Mouse (Mus musculus): ENCODE results near the gene Sh3yl1.

The Sh3yl1 gene

DNA sequence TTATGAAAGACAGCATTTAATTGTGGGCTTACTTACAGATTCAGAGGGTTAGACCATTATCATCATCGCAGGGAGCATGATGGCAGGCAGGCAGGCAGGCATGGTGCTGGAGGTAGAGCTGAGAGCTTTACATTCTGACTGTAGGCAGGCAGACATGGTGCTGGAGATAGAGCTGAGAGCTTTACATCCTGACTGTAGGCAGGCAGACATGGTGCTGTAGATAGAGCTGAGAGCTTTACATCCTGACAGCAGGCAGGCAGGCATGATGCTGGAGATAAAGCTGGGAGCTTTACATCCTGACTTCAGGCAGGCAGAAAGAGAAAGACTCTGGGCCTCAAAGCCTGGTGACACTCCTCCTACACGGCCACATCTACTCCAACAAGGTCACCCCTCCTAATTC is 59.2 kb downstream of the Sh3yl1 start:
- no peak for DNase-seq

DNA sequence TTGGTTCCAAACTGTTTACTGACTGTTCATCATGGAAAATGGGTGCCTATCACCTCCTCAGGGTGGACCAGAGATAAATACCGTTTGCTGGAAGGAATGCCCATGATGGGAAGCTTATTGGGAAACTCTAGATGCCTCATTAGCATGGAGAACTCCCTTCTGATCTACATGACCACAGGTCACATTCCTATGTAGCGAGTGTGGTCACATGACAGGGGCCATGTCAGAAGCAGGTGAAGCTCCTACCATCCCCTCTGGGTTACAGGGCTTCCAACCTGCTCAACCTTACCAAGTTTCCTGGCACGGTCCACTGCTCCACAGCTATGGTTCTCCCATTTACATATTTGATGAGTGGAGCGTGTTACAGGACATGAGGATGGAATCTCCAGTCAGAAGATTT is 92.3 kb downstream of the Sh3yl1 start:
- DNase-seq = no peak

DNA sequence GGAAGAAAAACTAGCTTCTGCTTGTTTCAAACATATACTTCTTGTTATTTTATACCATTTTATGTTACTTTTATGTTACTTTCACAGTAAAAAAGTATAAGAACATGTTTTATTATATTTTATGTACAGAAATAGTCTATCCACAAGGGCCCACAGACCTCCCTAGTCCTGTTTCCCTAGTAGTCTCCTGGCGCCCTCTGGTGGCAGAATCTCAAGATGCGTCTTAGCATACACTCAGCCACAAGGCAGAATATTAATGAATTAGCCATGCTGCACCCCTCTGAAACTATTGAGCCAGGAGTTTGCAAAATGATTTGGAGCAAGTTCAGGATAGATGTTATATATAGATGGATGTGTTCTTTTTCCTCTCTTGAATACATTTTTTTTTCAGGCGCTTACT is 93.5 kb downstream of the Sh3yl1 start:
- DNase-seq = peak; percentile 52 to 75

DNA sequence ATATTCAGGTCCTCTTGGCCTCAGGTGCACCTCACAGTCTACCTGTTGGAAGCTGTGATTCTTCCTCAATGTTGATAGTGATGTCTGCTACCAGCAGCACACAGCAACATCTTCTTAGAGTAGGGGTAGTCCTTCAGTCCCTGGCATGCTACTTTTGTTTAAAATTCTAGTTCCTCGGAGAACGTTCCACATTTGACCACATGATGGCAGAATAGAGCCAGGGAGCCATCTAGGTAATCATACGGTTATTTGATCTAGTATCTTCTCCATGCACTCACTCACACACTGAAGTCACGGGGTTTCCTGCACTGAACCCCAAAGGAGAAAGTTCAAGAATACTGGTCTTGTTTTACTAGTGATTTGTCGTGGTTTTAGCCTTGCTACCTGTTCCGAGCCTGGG is 96.7 kb downstream of the Sh3yl1 start:
- DNase-seq = peak in 1 of 2 experiments; percentile 45

Data from lung, postnatal 4 days (tissue).